Mouse (Mus musculus) cerebellum, adult 2 months (tissue): Measurements from ENCODE around the gene Mcub.

Experiments
- CTCF ChIP-seq: fragments of 200-500 bp; IDR thresholded peaks from 2 replicates; pipeline ENCODE4 v1.5.1; 2011; ENCODE audit warnings: low read depth, mild to moderate bottlenecking, control low read depth, low read length, moderate library complexity, borderline replicate concordance; ENCODE audit not compliant: insufficient read depth
- POLR2A ChIP-seq: fragments of 200-500 bp; IDR thresholded peaks from 2 replicates; pipeline ENCODE4 v1.6.1; 2011; ENCODE audit warnings: low read length, control low read depth, borderline replicate concordance; ENCODE audit not compliant: insufficient read depth

DNA sequence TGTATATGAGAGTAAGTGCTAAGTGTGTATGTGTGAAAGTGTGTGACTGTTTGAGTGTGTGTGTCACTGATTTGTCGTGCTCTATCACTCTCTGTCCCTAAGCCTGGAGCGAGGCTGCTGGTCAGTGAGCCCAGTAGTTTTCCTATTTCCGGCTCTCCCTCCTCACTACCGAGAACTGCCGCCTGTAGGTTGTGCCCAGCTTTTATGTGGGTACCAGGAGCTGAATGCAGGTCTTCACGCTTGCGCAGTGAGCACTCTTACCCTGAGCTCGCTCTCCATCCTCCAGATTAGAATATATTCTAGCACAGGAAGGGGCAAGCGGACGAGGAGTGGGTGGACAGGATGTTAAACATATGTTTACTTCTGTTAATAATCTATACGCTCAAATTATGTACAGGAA, 30.9 kb upstream of the Mcub start:
- TF ChIP-seq POLR2A (no peak), CTCF (no peak)
